In the genomic region with DNA sequence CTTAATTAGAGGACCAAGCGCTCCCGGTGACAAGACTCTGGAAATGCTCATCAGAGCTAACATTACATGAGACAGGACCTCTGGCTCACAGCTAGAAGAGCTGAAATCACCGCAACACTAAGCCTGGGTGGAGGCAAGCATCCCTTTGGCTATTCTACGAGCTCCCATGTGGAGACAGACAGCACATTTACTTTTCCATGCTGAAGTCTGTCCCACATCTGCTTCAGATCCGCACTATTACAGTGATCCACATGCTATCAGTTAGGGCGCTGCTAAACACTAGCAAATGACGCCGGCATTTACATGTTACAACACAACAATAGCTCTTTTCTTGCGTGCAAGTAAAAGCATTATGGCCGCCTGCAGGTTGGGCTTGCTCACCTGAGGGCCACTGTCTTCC, we compare ENCODE assay signal across 18 mouse cellular contexts.
"Had no signal": no experiment of that assay in that cellular context is flagged by ENCODE, and none has a peak within 500 bp of the region (broad histone marks: within the 10 kb centered on the region; RNA-seq: fewer than 3 reads in every experiment).

No protein-coding gene starts in this region.

- H3K27me3 ChIP-seq: limb, embryonic 12.5 days; liver, embryonic 13.5 days; midbrain, embryonic 15.5 days; neural tube, embryonic 13.5 days had no signal

- DNase-seq: kidney, adult 18-20 months; kidney, postnatal 25 days; layer of hippocampus, adult 9-11 months; liver, embryonic 13.5 days; lung, adult 2 months; lung, postnatal 14 days; lung, postnatal 4 days; retina, postnatal 1 day; right cerebral cortex, postnatal 25 days; thymus, adult 18-20 months; thymus, postnatal 36 days had no signal

- H3K9ac ChIP-seq: limb, embryonic 12.5 days; liver, embryonic 13.5 days; midbrain, embryonic 15.5 days; neural tube, embryonic 13.5 days had no signal

- H3K36me3 ChIP-seq: limb, embryonic 12.5 days; liver, embryonic 13.5 days; midbrain, embryonic 15.5 days; neural tube, embryonic 13.5 days had no signal

- H3K9me3 ChIP-seq: limb, embryonic 12.5 days; liver, embryonic 13.5 days; midbrain, embryonic 15.5 days; neural tube, embryonic 13.5 days had no signal

- H3K27ac ChIP-seq: kidney, postnatal 0 days; layer of hippocampus, adult 2 months; limb, embryonic 12.5 days; liver, embryonic 13.5 days; midbrain, embryonic 15.5 days; neural tube, embryonic 13.5 days had no signal

- H3K4me3 ChIP-seq: layer of hippocampus, adult 2 months; limb, embryonic 12.5 days; liver, embryonic 13.5 days; midbrain, embryonic 15.5 days; myocyte; neural tube, embryonic 13.5 days had no signal

- H3K4me2 ChIP-seq: limb, embryonic 12.5 days; liver, embryonic 13.5 days; midbrain, embryonic 11.5 days; midbrain, embryonic 15.5 days; neural tube, embryonic 13.5 days had no signal

- H3K4me1 ChIP-seq: midbrain, embryonic 15.5 days had no signal
